Mouse (Mus musculus): ENCODE measurements around the gene Efcab2.

Gene Efcab2

DNA sequence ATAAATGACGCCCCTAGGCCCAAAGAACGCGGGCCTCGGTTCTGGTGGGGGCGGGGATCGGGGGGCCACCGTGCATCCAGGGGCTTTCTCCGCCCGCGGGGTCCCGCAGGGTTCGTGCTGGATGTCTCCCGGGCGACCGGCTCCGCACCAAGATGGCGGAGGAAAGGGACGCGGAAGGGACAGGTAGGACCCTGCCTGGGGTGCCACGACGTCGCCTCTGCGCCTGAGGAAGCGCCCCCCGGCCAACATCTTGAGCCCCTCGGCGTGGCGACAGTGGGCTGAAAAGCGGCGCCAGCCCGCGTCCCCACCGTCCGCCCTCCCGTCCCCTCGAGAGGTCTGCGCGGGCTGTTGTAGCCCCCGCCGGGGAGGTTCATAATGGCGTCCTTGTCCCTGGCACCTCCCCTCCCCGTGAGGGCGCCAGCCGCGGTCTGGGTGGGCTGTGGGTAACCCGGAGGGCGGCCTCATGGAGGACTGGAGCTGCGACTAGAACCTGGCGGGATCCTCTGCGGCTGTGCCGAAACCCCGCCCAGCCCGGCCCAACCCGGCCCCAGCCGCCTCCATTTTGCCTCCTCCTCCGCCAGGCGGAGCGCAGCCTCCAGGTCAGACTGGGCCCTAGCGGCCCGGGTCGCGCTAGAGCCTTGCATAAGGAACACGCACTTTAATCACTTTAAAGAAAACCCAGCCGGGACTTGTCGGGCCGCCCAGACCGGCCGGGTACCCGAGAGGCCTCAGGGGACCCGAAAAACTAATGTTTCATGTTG lies at the start of gene Efcab2:
Efcab2 (plus strand) TSS at position 135 of the 761 bp plus-strand sequence.
- in situ Hi-C loops (cut with MboI, MseI) = loop anchor here (10.0 kb wide), 2 partner anchors 71 to 631 kb away; partner anchors contain the start of gene Hnrnpu (in 2 of the 2)

DNA sequence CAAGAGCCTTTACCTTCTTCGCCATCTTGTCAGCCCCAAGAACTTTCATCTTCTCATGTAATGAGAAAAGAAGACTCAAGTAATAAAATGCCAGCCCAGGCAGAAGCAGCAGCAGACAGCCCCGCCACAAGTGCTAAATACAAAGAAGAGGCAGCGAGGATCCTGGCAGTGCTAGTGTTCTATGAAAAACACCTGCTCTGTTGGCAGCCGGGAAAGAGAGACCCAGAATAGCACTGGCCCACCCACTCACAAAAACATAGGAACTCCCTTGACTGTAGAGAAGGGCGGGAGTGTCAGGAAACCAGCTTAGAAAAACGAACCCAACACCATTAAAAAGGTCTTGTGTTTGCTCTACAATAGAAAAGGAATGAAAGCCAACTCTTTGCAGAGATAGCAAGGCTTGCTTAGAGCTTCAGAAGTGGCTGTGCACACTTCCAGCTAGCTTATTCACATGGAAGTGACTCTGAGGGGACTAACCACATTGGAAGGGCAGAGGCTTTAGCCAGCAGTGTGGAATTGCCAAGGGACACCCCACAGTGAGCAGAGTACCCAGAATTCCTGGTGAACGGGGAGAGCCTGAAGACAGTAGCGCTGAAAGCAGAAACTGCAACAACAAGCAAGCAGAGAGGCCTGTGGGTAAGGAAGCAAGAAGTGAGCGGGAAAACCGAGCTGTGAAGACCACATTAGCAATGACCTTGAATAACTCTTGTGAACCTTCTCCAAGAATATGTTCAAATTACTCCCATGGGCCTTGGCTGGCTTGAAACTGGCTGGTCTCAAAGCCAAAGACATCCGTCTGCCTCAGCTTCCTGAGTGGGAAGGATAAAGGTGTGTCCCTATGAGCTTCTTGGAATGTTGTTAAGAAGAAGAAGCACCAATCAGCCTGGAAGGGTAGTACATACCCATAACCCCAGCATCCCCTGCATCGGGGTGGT lies 47.8 kb upstream of the Efcab2 start:
- in situ Hi-C loops (cut with MboI, MseI) = no loop called here

DNA sequence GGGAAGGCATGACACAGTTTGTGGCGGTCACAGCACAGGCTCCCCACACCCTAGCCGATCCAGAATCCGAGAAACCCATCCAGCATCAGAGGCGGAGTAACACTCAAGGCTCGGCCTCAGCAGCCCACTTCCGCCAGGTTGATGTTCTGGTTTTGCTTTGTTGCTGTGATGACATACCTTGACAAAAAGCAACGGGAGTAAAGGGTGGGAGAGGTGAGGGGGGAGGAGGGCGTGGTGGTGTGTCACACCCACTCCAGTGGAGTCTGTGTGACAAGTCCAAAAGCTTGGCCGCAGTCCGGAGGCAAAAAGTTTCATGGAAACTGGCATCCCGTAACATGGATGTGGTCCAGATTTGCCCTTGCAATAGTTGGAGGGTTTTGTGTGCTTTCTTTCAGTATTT lies 45.6 kb upstream of the Efcab2 start:
- in situ Hi-C loops (cut with MboI, MseI) = no loop called here

DNA sequence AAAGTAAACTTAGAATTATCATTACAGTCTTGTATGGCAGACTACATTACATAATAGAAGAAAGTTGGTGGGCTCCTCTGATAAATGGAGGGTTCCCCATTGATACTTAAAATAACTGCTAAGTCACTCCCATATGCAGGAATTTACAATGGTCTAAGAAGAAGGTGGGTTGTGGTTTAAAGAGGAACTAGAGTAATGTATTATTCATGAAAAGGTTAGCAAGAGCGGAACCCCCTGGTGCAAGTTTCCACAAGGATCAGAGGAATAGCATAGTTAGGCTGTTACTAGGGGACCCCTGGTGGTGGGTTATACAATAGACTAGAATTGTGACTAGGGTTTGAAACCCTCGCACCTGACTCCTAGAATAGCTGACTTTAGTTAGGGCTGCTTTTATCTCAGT lies 45.2 kb upstream of the Efcab2 start:
- in situ Hi-C loops (cut with MboI, MseI) = no loop called here

DNA sequence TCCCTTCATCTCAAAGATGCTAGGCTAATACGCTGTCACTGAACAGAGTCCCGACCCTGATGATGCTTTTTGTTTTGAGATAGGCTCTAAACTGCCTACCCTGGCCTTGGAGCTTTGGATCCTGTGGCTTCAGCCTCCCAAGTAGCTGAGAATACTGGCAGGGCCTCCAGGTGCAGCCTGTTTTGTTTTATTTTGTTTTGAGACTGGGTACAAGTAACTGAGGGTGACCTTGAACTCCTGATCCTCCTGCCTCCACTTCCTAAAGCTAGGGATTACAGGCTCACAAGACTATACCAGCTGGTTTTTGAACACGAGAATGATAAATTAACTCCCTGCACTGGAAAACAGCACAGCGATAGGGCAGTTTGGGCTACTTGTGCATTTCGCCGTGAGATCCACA lies 40.7 kb upstream of the Efcab2 start:
- in situ Hi-C loops (cut with MboI, MseI) = no loop called here

DNA sequence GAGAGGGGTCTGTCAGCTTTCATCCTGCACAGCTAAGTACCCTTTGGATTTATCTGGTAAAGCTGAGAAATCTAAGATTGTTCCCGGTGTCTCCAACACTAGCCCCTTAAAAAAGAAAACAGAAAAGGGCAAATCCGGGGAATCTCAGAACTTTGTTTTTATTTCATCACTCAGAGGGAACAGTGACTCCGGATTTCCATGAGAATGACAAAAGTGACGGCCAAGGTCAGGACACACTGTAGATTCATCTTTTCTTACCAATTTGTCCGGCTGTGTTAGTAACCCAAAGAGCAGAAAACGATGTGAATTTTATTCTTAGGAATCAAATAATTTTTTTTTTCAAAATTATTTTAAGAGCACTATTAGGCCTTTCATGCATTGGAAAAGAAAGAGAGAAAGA lies 37.8 kb upstream of the Efcab2 start:
- in situ Hi-C loops (cut with MboI, MseI) = no loop called here

DNA sequence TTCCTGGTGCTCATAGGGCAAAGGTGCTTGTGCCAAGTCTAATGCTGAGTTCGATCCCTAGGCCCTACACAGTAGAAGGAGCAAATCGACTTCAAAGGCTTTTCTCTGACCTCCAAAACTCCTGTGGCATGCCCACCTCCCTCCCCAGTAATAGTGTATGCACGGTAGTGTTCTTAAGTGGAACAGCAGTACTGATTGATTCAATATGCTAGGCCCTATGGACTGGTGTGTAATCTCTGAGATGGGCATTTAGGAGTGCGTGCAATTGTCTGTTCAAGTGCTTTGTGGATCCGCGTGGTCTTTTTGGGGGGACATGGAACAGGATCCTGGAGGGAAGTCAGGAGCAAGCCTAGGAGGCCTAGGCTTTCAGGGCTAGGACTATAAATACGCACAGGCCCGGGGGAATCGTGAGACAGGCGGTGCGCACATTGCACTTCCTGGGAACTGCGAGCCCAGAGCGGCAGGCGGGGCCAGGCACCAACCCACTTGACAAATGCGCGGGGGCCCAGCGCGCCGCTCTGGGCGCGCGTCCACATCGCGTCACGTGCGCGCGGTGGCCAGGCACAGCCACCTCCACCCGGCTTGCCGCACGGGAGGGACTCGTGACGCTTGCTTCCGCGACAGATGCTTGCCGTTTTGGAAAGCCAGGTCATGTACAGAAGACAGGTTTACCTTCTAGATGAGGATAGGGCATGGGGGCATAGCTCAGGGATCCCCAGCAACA lies 37.2 kb upstream of the Efcab2 start:
- in situ Hi-C loops (cut with MboI, MseI) = no loop called here

DNA sequence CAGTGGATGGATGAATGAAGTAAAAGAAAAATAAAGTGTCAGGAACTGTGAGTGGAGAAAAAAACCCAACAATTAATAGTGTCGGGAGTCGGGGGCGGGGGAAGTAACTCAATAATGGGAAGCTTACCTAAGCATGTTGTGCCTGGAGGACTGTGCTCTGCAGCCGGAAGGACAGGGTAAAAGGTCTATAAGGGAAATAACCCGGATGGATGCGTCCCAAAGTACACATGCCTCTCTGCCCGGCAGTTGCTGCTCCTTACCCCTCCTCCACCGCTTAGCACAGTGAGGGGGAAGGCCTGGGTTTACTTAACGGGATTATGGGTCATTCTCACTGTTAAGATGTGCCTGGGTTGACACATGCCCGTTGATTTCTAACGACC lies 36.6 kb upstream of the Efcab2 start:
- in situ Hi-C loops (cut with MboI, MseI) = no loop called here

DNA sequence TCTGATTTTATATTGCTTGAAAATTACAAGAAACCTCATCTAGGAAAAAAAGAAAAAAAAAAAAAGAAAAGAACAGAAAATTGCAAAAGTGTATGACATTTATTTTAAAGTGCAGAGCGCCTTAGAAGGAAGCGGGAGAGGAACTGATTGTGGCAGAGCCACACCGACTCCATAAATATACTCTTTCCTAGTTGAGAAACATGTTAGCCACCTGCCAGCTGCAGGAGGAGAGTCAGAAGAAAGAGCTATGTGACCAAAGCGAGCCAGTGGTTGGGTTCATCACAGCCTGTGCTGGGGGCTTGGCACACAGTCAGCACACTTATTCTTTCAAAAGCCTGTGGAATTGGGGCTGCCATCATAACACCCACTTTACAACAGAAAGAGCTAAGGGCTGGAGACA lies 33.2 kb upstream of the Efcab2 start:
- in situ Hi-C loops (cut with MboI, MseI) = no loop called here

DNA sequence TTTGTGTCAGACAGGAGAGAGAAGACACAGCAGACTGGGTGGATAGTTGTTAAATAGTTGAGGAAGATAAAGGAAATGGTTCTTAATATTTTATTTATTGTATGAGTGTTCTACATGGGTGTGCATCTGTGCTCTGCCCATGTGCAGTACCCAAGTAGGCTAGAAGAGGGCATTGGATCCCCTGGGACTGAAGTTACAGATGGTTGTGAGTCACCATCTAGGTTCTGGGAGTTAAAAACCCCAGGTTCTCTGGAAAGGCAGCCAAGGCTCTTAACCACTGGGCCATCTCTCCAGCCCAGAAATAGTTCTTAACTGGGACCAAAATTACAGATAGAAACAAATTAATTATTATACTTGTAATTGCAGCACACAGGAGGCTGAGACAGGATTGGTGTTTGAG lies 30.5 kb upstream of the Efcab2 start:
- in situ Hi-C loops (cut with MboI, MseI) = no loop called here

DNA sequence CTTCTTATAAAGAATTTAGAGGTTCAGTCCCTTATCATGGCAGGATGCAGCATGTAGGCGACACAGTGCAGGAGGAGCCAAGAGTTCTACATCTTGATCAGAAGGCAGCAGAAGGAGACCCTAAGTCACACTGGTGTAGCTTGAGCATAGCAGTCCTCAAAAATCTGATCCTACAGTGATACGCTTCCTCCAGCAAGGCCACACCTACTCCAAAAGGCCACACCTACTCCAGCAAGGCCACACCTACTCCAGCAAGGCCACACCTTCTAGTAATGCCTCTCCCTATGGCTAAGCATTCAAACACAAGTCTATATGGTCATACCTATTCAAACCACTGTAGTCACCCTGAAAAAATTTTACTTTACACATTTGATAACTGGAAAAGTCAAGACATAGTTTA lies 29.8 kb upstream of the Efcab2 start:
- in situ Hi-C loops (cut with MboI, MseI) = no loop called here

DNA sequence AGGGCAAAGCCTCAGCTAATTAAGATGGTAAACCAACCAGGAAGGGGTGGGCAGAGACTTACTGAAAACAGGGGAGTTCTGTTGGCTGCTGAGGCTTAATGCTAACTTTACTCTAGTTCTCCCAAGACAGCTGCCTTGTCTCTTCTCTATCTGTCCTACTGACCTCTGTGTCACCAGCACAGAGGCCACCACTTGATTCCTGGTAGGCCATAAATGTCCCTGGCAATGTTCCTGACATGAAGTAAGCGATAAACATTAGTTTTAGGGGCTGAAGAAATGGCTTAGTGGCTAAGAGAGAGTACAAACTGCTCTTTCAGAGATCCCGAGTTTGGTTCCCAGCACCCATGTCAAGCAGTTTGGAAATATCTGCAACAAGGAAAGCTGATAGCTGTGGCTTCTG lies 29.0 kb upstream of the Efcab2 start:
- in situ Hi-C loops (cut with MboI, MseI) = no loop called here

DNA sequence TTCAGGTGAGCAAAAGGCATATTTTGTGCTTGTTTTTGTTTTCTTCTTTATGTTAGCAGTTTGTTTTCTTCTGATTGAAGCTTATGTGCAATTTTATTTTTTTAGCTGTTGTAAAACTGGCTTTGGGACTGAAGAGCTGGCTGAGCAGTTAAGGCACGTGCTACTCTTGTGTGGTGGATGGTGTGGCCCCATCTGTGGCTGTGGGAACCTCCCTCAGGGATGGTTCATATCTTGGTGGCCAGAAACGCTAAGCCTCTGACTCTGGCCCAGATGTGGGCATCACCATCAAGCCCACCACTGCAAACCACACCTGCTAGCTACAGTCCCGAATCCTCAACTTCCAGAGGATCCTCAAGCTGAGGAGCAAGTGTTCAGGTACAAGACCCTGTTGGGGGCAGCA lies 27.8 kb upstream of the Efcab2 start:
- in situ Hi-C loops (cut with MboI, MseI) = no loop called here

DNA sequence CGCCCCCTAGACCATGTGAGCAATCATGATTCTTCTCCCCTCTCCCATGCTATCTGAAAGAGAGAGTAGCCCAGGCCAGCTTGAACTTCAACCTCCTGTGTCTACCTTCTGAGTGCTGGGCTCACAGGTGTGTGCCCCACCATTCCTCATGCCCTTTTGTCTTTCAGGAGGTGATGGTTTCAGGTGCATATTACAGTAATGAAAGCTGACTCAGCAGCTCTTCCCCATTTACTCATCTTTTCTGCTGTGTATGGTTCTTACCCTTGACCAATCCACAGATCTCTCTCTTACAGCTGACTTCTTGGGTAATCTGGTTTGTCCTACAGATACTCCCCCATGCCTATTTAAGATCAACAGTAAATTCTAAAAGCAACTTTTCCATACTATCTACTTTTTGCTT lies 26.7 kb upstream of the Efcab2 start:
- in situ Hi-C loops (cut with MboI, MseI) = no loop called here

DNA sequence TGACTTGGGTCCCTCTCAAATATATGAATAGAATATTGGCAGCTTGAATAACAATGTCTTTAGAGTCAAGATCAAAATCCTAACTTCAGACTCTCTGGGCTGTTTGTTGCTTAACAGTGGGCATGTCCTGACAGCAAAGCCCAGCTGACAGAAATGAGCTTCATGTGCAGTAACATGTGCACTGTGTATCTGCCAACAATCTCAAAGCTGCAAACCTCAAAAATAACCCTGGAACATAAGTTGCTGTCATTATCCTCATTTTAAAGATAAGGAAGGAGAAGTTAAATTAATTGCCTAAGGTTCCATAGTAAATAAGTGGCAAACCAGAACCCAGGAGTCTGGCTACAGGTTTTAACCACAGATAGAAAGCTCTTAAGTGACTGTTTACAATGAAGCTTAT lies 23.7 kb upstream of the Efcab2 start:
- in situ Hi-C loops (cut with MboI, MseI) = no loop called here

DNA sequence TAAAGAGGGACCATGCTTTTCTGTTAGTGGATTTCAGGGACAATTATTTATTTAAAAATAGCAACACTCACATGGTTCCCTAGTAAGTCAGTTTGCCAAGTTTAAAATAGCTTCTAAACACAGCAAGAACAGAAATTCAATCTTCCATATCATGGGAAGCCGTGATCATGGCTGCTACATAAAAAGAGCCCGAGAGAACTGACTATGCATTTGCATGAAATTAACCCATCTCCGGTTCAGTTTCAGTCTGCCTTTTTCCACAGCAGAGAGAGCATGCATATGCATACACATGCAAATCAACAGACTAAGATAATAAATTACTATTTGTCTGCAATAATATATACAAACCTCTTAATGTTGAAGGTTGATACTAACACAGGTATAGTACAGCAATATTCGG lies 17.1 kb upstream of the Efcab2 start:
- in situ Hi-C loops (cut with MboI, MseI) = no loop called here

DNA sequence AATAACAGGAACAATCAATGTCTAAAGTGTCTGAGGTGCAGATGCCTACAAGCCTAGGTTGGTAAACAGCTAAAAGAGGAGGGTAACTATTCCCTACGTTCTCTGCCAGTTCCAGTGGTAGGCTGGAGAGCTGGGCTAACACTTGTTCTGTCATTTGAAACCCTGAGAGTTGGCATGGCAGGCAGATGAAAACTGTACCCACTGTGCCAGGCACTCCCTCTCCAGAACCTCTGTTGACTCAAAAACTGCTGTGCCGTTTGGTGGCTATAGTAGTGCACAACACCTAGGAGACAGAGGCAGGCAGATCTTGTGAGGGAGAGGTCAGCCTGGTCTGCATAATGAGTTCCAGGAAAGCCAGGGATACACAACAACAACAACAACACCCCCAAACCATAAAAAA lies 16.5 kb upstream of the Efcab2 start:
- in situ Hi-C loops (cut with MboI, MseI) = no loop called here

DNA sequence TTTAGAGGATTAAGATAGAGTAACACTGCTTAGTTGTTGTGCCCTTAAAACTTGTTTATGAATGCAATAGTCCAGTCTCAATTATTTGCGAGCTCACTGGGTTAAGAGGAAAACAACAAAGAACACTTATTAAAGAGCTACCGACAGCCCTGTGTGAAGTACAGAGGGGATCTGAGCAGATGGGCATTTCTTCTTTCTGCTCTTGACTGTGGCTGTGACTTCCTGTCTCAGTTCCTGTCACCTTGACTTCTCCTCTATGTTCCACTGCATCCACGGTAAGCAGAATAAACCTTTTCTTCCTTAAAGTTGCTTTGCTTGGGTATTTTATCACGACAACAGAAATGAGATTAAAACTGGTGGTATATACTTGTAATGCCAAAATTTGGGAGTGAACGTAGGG lies 12.9 kb upstream of the Efcab2 start:
- in situ Hi-C loops (cut with MboI, MseI) = no loop called here

DNA sequence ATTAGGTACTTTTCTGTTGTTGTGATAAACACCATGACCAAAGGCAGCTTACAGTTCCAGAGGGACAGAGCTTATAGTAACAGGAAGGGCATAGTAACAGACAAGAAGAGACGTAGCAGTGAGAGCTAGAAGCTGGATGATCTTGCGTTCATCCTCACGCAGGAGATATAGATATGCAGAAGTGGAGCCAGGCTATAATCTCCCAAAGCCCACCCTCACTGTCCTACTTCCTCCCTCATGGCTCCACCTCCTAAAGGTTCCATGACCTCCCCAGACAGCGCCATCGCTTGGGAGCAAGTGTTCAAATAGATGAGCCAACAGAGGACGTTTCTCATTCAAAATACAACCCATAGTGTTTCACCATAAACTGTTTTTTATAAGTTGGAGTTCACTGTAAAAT lies 10.8 kb upstream of the Efcab2 start:
- in situ Hi-C loops (cut with MboI, MseI) = no loop called here

DNA sequence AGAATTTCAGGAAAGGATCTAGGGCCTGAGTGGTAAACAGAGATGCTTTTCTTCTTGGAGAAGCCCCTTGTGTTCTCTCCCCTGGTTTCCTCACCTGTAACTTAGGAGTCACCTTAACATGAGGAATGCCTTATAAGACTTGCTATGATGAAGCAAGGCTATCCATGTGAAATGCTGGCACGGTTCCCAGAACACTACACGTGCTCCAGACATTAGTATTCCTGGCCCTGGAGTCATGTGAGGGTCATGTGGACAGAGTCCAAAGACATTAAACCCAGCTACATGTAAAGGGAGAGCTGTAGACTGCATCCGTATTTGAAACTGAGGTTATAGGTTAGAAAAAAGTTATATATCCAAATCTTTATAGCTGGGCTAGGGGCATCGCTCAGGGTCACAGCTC lies 9.5 kb upstream of the Efcab2 start:
- in situ Hi-C loops (cut with MboI, MseI) = no loop called here

DNA sequence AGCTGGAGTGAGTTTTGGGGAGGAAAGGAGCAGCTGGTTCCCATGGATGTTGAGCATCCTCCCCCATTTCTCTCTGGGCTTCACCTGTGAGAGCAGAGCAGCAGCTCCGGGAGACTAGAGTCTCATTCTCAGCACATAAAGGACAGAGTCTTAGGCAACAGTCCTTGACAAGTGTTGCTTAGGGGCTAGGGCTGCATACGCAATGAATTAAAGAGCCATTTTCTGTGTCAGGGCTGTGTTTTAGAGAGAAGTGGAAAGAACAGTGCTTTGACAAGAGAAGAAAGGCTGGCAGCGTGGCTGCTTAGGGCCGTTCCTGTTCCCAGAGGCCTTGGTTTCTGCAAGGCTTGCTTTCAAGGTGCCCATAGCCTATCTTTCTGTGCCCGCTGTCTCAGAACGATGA lies 6.0 kb upstream of the Efcab2 start:
- in situ Hi-C loops (cut with MboI, MseI) = loop anchor here (10.0 kb wide), 2 partner anchors 65 to 625 kb away; partner anchors contain the start of gene Hnrnpu (in 2 of the 2)

DNA sequence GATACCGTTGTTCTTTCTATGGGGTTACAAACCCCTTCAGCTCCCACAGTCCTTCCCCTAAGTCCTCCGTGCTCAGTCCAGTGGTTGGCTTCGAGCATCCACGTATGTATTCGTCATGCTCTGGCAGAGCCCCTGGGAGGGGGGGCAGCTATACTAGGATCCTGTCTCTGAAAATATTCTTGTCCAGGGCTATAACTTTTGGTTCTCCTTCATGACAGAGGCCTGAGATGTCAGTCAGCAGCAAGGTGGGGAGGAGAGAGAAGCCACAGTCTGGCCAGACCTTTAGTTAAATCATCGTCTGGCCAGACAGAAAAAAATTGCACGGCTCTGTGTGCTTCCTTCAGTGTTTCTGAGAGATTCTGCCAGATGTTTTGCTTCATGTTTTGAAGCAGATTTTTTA lies 5.2 kb upstream of the Efcab2 start:
- in situ Hi-C loops (cut with MboI, MseI) = loop anchor here (10.0 kb wide), 2 partner anchors 66 to 626 kb away; partner anchors contain the start of gene Hnrnpu (in 2 of the 2)
